8 mouse cellular contexts compared by ENCODE assay signal in the genomic region with DNA sequence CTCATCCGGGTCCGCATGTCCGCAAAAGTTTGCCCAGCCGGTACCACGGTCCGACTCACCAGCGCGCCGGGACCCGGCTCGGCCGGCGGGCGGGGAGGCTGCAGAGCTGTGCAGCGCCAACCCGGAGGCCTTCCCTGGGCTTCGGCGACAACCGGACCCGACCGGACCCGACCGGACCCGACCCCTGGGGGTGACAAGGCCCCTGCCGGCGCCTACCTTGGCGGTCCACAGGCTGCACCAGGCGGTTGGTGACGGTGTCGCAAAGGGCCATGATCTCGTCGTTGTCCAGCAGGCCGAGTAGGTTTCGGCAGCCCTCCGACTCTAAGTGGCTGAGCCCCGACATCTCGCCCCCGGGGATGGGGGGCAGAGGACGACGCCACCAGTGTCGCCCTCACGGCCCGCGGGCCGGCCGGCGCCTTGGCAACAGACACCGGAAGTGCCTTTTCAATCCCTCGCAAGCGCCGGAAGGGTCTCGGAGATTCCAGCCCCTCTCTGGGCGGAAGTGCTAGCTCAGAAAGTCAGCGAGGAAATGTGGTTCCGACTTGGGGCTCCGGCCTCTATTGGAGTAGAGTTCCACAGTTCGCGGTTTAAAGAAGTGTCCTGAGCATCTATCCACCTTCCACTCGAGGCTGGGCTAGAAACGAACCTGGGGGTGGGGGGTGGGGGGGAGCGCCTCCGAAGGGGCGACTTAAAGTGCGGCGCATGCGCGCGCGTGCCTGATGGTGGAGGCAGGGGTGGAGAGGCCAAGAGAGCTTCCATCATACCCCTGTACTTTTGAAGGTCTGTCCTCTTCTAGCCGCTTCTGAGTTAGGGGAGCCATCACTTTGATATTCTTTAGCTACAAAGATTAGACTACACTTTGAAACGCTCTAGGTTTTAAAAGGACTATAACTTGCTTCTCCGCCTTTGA. TPM values are rescaled to one million over a fixed set of nuclear protein-coding genes. Genes with fewer than 3 reads are reported as not detected.
DNase-seq lines count a peak whose midpoint lies in the region; ATAC-seq lines count a peak whose summit lies in the region.

A gene (minus strand): TSS at position 641 of the 910 bp plus-strand sequence.

- no peaks in the 10 kb centered on the region for H3K27me3 ChIP-seq in forebrain, embryonic 10.5 days (ENCODE audit: poor library complexity, severe bottlenecking)
- no peaks in the 10 kb centered on the region for H3K27me3 ChIP-seq in heart, embryonic 16.5 days (ENCODE audit: control insufficient read depth, insufficient read depth, low read length)
- no peaks in the 10 kb centered on the region for H3K27me3 ChIP-seq in liver, embryonic 15.5 days
- H3K27me3 ChIP-seq in neural tube, embryonic 12.5 days (replicated peaks) = no peaks in the 10 kb centered on the region

- H3K4me1 ChIP-seq in forebrain, embryonic 10.5 days = peaks cover 13% of the 10 kb centered on the region
- H3K4me1 ChIP-seq in heart, embryonic 16.5 days (ENCODE audit: control insufficient read depth, insufficient read depth, low read length) = peaks cover 6% of the 10 kb centered on the region
- H3K4me1 ChIP-seq in liver, embryonic 15.5 days (replicated peaks) = peaks cover 9% of the 10 kb centered on the region
- H3K4me1 ChIP-seq in neural tube, embryonic 12.5 days = peaks cover 4% of the 10 kb centered on the region; the same call in 1 of the 2 replicates

- DNase-seq in CD8-positive naive resting alpha-beta T cell, adult 2 months (ENCODE audit: low read depth in 2 of 2, low spot score in 2 of 2) = peak; percentile 58 to 69
- DNase-seq in c-Kit-positive CD71-negative TER-119-negative erythroid progenitor cells, embryonic 14.5 days (ENCODE audit: low read depth) = peak; percentile 79
- DNase-seq in forebrain, embryonic 10.5 days (ENCODE audit: extremely low spot score, low spot score) = peak; percentile 89
- DNase-seq in kidney, postnatal 36 days = peak; percentile 88 to 93
- peak; percentile 86 for DNase-seq in telencephalon, adult 2 months (ENCODE audit: low read depth, low spot score)

- H3K27ac ChIP-seq in forebrain, embryonic 10.5 days = peak within 1 kb of the TSS; percentile 91
- peak within 1 kb of the TSS; percentile 89 for H3K27ac ChIP-seq in heart, embryonic 16.5 days (ENCODE audit: low read length)
- H3K27ac ChIP-seq in liver, embryonic 15.5 days (replicated peaks) = peak within 1 kb of the TSS; percentile 56; the same call in 1 of the 2 replicates
- H3K27ac ChIP-seq in neural tube, embryonic 12.5 days = 0 out of 2 replicates have a peak within 1 kb of the TSS, but pooled peaks have one; percentile 69

- 2% methylated on average over 72 of the region's 72 CpGs for WGBS in forebrain, embryonic 10.5 days
- 2% methylated on average over 72 of the region's 72 CpGs for WGBS in heart, embryonic 16.5 days
- WGBS in liver, embryonic 15.5 days (ENCODE audit: insufficient replicate concordance) = 2% methylated on average over 72 of the region's 72 CpGs
- 2% methylated on average over 72 of the region's 72 CpGs for WGBS in neural tube, embryonic 12.5 days

- H3K9ac ChIP-seq in heart, embryonic 16.5 days (ENCODE audit: low read length) = peak within 1 kb of the TSS; percentile 96
- H3K9ac ChIP-seq in liver, embryonic 15.5 days = peak within 1 kb of the TSS; percentile 80
- H3K9ac ChIP-seq in neural tube, embryonic 12.5 days = peak within 1 kb of the TSS; percentile 80

- H3K9me3 ChIP-seq in forebrain, embryonic 10.5 days = no peaks in the 10 kb centered on the region
- H3K9me3 ChIP-seq in heart, embryonic 16.5 days (replicated peaks; ENCODE audit: control insufficient read depth, low read length) = no peaks in the 10 kb centered on the region
- no peaks in the 10 kb centered on the region for H3K9me3 ChIP-seq in liver, embryonic 15.5 days (replicated peaks)
- H3K9me3 ChIP-seq in neural tube, embryonic 12.5 days = no peaks in the 10 kb centered on the region

- H3K4me2 ChIP-seq in heart, embryonic 16.5 days (ENCODE audit: low read depth, low read length) = peak within 1 kb of the TSS; percentile 68
- H3K4me2 ChIP-seq in liver, embryonic 15.5 days = peak within 1 kb of the TSS; percentile 73
- peak within 1 kb of the TSS; percentile 62 for H3K4me2 ChIP-seq in neural tube, embryonic 12.5 days (replicated peaks)

- ATAC-seq in heart, embryonic 16.5 days (replicated peaks; ENCODE audit: extremely low read depth, insufficient read depth, low FRiP score) = peak; percentile 94
- peak; percentile 90 for ATAC-seq in liver, embryonic 15.5 days (ENCODE audit: insufficient read depth)
- ATAC-seq in neural tube, embryonic 12.5 days (ENCODE audit: low FRiP score, low read depth) = peak; percentile 95

- peak within 1 kb of the TSS; percentile 87 for H3K4me3 ChIP-seq in forebrain, embryonic 10.5 days
- H3K4me3 ChIP-seq in heart, embryonic 16.5 days (ENCODE audit: low read length) = peak within 1 kb of the TSS; percentile 92
- peak within 1 kb of the TSS; percentile 67 for H3K4me3 ChIP-seq in liver, embryonic 15.5 days (replicated peaks)
- peak within 1 kb of the TSS; percentile 89 for H3K4me3 ChIP-seq in neural tube, embryonic 12.5 days

- H3K36me3 ChIP-seq in forebrain, embryonic 10.5 days (replicated peaks) = peaks cover 31% of the 10 kb centered on the region
- no peaks in the 10 kb centered on the region; the same call in 1 of the 2 replicates for H3K36me3 ChIP-seq in heart, embryonic 16.5 days (ENCODE audit: control insufficient read depth, insufficient read depth)
- H3K36me3 ChIP-seq in liver, embryonic 15.5 days (replicated peaks) = peaks cover 14% of the 10 kb centered on the region
- peaks cover 18% of the 10 kb centered on the region for H3K36me3 ChIP-seq in neural tube, embryonic 12.5 days

RNA-seq across cellular contexts. Expression of the gene that starts here (rescaled TPM):
- polyA plus RNA-seq in forebrain, embryonic 10.5 days (2016; fragmentation: Nextera tagmentation; extraction: Ambion mirVana) = 30.3 and 36.3 TPM in 2 replicates
- polyA plus RNA-seq in heart, embryonic 16.5 days (2015; fragmentation: Nextera tagmentation; extraction: Ambion mirVana) = 15.7 and 17.5 TPM in 2 replicates
- polyA plus RNA-seq in liver, embryonic 15.5 days (2015; fragmentation: Nextera tagmentation; extraction: Ambion mirVana) = 7.5 and 8.2 TPM in 2 replicates
- 26.9 and 27.5 TPM in 2 replicates for polyA plus RNA-seq in neural tube, embryonic 12.5 days (2016; fragmentation: Nextera tagmentation; extraction: Ambion mirVana)

Comparison
In these comparisons a context has a peak if more than half of its experiments do, and no peak if none do; other contexts are left out.
1. Peak in every context shown above with its lines: DNase-seq, ATAC-seq, H3K4me3 ChIP-seq and H3K27ac ChIP-seq.